Mouse (Mus musculus) midbrain, embryonic 13.5 days (tissue): ENCODE measurements at regions not wholly inside any gene's neighbourhood (a gene's known extent, or its start where the extent isn't known, plus 50 kb on each side); places are given as distances from the start of the nearest gene placed in this dataset.

Experiments used
- ATAC-seq: fragments of 200-750 bp; cut with Nextera tagmentation; 2 replicates; pipeline ENCODE4 v1.8.0; 2017; ENCODE audit warnings: mild to moderate bottlenecking, moderate TSS enrichment, moderate library complexity
- H3K27ac ChIP-seq: fragments of 300-500 bp; sonication (generic); 2 replicates; pipeline ENCODE4 v1.5.1; 2015; ENCODE audit warnings: inconsistent platforms, mild to moderate bottlenecking, moderate library complexity
- H3K27me3 ChIP-seq: fragments of 300-500 bp; sonication (generic); 2 replicates; pipeline ENCODE4 v1.6.1; 2015; ENCODE audit warnings: mild to moderate bottlenecking, inconsistent platforms
- H3K36me3 ChIP-seq: fragments of 300-500 bp; sonication (generic); 2 replicates; pipeline ENCODE4 v1.6.1; 2015; ENCODE audit warnings: mild to moderate bottlenecking, inconsistent platforms
- H3K4me1 ChIP-seq: fragments of 300-500 bp; sonication (generic); replicated peaks from 2 replicates; pipeline ENCODE4 v1.6.1; 2015; ENCODE audit warnings: inconsistent platforms
- H3K4me2 ChIP-seq: fragments of 300-500 bp; sonication (generic); replicated peaks from 2 replicates; pipeline ENCODE4 v1.6.1; 2015; ENCODE audit warnings: moderate library complexity, mild to moderate bottlenecking, inconsistent platforms
- H3K4me3 ChIP-seq: fragments of 300-500 bp; sonication (generic); replicated peaks from 2 replicates; pipeline ENCODE4 v1.5.1; 2015; ENCODE audit warnings: mild to moderate bottlenecking, inconsistent platforms
- H3K9ac ChIP-seq: fragments of 300-500 bp; sonication (generic); replicated peaks from 2 replicates; pipeline ENCODE4 v1.6.1; 2015; ENCODE audit warnings: mild to moderate bottlenecking, inconsistent platforms
- H3K9me3 ChIP-seq: fragments of 300-500 bp; sonication (generic); 2 replicates; pipeline ENCODE4 v1.6.1; 2016; ENCODE audit warnings: mild to moderate bottlenecking, inconsistent platforms
- WGBS: fragments of 180-500 bp; shearing (Covaris S2); methylation state at CpG from one replicate; pipeline ENCODE4 v1.1.7; 2015; 5-methylcytosine and 5-hydroxymethylcytosine counted together

DNA sequence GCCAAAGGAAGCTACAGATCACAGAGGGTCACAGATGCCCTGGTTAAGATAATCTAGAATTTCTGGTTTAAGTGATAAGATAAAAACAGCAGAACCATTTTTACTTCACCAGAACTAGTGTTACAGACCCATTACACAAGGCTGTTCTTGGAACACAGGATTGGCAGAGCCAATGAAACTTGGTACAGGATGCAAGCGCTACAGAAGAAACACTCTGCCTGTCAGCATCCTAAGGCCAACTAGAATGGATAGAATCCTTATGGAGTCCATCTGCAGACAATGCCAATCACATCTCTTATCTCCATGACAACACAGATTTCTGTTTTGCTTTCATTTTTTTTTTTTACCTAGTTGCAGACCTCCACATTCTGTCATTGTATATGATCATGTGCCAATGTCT is 759.4 kb upstream of the Stxbp6 start:
- H3K4me3 ChIP-seq, result no peak overlapping the region
- 0 out of 2 replicates have a peak, but pooled peaks cover 2% of the 10 kb centered on the region for H3K9me3 ChIP-seq
- H3K27ac ChIP-seq, result peak overlapping the region; percentile 82
- H3K9ac ChIP-seq, result no peak overlapping the region
- WGBS, result 75% methylated on average over 1 of the region's 1 CpGs
- no peaks in the 10 kb centered on the region for H3K27me3 ChIP-seq
- peaks cover 21% of the 10 kb centered on the region for H3K4me1 ChIP-seq
- H3K36me3 ChIP-seq, result no peaks in the 10 kb centered on the region
- ATAC-seq, result no peak
- no peak overlapping the region for H3K4me2 ChIP-seq

DNA sequence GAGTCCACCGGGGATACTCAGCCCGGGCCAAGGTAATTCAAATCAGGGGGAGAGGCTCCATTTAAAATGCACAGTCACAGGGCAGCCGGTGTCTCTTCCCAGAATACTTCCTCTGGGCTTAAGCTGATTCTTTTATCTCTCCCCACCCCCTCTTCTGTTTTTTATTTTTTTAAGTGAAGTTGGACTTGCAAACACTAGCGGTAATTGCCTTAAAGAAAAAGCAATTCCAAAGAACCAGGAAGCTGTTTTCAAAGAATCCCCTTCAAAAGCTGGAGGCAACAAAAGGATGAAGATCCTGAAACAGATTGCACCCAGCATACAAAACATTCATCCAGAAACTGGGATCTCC is 758.9 kb upstream of the Stxbp6 start:
- peak overlapping the region; percentile 82 for H3K27ac ChIP-seq
- H3K4me3 ChIP-seq, result no peak overlapping the region
- no peaks in the 10 kb centered on the region for H3K27me3 ChIP-seq
- 4% methylated on average over 4 of the region's 4 CpGs for WGBS
- ATAC-seq, result peak; percentile 90
- H3K36me3 ChIP-seq, result no peaks in the 10 kb centered on the region
- H3K9me3 ChIP-seq, result 0 out of 2 replicates have a peak, but pooled peaks cover 2% of the 10 kb centered on the region
- H3K4me2 ChIP-seq, result peak overlapping the region; percentile 22; the same call in 1 of the 2 replicates
- peaks cover 21% of the 10 kb centered on the region for H3K4me1 ChIP-seq
- H3K9ac ChIP-seq, result no peak overlapping the region

GRCm38 (mm10) chr12:45832671-45833413 is 758.3 kb upstream of the Stxbp6 start:
- WGBS, result 20% methylated on average over 9 of the region's 9 CpGs
- peak; percentile 61 for ATAC-seq
- no peak overlapping the region for H3K4me3 ChIP-seq
- H3K4me1 ChIP-seq, result peaks cover 21% of the 10 kb centered on the region
- H3K36me3 ChIP-seq, result no peaks in the 10 kb centered on the region
- H3K9me3 ChIP-seq, result 0 out of 2 replicates have a peak, but pooled peaks cover 2% of the 10 kb centered on the region
- peak overlapping the region; percentile 82 for H3K27ac ChIP-seq
- peak overlapping the region; percentile 22 for H3K4me2 ChIP-seq
- H3K9ac ChIP-seq, result no peak overlapping the region
- no peaks in the 10 kb centered on the region for H3K27me3 ChIP-seq

DNA sequence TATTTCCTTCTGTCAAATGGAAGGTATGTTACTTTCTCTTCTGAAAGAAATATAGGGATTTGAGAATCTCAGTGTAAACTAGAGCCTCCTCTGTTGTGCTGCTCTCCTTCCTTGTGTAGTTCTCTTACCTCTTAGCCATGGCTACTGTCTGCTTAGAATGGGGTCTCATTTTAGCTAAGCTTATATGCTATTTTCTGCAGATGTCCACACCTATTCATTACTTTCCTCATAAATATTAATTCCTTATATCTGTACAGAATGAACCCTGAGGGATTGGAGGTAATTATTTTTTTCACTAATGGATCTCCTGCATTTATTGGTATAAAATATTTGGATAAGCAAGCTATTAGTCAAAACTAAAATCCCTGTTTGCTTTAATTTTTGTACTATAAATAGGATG is 750.4 kb upstream of the Stxbp6 start:
- H3K4me1 ChIP-seq, result no peaks in the 10 kb centered on the region
- peak; percentile 50; the same call in 1 of the 2 replicates for ATAC-seq
- H3K36me3 ChIP-seq, result no peaks in the 10 kb centered on the region
- no peak overlapping the region for H3K9ac ChIP-seq
- no peak overlapping the region for H3K27ac ChIP-seq
- no peaks in the 10 kb centered on the region for H3K9me3 ChIP-seq
- H3K27me3 ChIP-seq, result no peaks in the 10 kb centered on the region
- no peak overlapping the region for H3K4me3 ChIP-seq
- H3K4me2 ChIP-seq, result no peak overlapping the region
